Mouse (Mus musculus) gastrocnemius, adult 18-20 months (tissue): ENCODE data around the gene Ublcp1. TPM values are rescaled to one million over a fixed set of nuclear protein-coding genes. Genes with fewer than 3 reads are reported as not detected.
"Not testable (repeated sequence)": the region's sequence is repeated elsewhere in the genome, so short reads cannot be mapped to it uniquely, and the experiment has no call there.

Source experiments
- DNase-seq: peaks from one replicate; pipeline ENCODE4 v3.0.0; 2021; ENCODE audit warnings: low spot score
- total RNA-seq, 2 experiments: library from RNA; stranded (reverse); gene quantifications; 2 replicates each; pipeline ENCODE4 v1.2.3; 2021

The Ublcp1 gene
- total RNA-seq, 2 experiments from 2014 or later = 21.7 to 25.3 TPM

- no peak for DNase-seq
Measured at GRCm38 (mm10) chr11:44494643-44495323, 24.5 kb upstream of the Ublcp1 start.

DNA sequence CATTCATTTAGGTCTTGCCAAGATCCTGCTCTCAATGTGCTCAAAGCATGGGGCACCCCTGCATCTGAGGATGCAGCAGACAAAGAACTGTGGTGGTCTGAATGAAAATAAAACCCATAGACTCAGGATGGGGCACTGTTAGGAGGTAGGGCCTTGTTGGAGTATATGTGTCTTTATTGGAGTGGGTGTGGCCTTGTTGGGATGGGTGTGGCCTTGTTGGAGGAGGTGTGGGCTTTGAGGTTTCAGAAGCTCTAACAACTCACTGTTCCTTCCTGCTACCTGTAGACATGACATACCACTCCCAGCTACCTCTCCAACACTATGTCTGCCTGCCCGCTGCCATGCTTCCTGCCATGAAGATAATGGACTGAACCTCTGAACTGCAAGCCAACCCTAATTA lies 18.8 kb upstream of the Ublcp1 start:
- DNase-seq = no peak

DNA sequence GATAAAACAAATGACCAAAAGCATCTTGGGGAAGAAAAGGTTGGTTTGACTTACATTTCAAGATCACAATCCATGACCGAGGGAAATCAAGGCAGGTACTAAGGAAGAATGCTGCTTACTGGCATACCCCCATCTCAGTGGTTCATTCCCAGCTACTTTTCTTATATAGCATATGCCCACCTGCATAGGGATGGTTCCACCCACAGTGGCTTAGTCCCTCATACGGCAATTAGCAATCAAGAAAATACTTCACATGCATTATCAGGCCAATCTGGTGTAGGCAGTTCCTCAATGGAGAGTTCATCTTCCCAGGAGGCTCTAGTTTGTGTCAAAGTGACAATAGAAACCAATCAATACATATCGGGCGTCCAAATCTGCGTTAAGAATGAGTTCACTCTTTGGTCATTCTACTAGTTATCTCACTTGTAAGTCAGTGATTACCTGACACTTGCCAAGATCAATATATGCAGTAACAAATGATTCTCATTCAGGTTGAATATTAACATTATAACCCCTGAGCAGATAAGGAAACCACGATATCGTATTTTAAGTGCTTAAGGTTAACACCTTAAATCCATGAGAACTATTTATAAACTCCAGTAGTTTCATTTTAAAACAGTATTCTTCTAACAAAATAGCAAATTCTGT lies 14.9 kb upstream of the Ublcp1 start:
- DNase-seq = no peak

DNA sequence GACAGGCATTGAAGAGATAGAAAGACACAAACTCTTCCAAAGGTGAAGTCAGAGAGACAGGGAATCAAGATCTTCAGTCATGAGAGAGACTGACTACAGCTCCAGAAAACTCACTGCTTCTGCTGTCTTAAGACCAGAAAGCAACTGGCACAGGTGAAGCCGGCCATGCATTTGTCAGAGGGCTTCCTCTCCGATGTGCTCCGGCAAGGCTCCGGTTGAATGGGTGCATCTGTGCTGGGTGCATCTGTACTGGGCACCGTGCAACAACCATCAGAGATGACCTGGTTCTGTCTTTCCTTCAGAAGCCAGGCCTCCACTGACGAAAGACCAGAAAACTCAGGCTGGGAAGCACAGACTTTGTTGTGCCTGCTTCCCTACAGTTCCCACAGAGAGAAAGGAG lies 9.9 kb upstream of the Ublcp1 start:
- no peak for DNase-seq

DNA sequence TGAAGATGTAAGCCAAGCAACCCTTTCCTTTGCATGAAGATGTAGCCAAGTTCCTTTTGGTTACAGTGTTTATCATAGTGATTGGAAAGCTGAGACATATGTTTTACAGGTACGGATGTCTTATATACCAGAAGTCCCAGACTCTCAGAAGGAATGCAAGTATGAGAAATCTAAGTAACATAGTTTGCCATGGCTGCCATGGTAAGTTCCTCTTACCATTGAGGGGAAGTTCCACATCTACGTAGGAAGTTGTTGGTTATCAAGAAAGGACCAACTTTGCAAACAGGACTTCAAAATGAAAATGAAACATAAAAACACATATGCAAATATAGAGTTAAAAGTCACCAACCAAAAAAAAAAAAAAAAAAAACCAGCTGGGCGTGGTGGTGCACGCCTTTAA lies 8.1 kb upstream of the Ublcp1 start:
- DNase-seq = no peak

DNA sequence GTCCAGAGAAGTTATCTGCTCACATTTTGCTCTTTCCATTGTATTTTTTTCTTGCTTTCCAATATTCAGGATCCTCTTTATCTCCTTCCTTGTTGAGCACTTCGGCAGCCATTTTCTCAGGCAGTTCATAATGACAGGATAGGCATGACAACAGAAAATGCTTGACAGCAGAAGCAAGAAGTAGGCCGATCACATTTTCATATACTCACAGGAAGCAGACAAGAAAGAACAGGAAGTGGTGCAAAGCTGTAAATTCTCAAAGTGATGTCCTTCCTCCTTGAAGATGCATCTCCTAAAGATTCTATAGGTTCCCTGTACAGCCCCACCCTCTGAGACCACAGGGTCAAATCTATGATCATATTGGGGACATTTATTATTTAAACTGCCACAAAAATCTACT lies 6.1 kb upstream of the Ublcp1 start:
- DNase-seq = no peak

DNA sequence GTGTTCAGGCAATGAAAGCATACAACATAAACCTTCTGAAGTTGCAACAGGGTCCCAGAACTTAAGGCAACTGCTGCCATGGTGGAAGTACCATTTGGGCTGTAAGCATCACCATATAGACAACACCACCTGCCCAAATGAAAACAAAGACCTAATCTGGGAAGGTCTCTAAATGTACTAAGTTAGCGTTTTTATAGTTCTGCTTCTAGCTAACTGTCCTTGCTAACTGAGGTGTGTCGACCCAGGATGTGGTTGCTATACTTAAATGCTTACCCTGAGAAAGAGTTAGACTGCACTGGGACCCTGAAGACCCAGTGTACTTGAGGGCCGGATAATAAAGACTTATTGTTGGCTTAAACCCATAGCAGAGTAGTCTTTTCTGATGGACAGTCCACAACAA lies 5.2 kb upstream of the Ublcp1 start:
- DNase-seq = no peak

GRCm38 (mm10) chr11:44471337-44471995 lies 1.2 kb upstream of the Ublcp1 start:
- no peak for DNase-seq

- no peak for DNase-seq
Measured at GRCm38 (mm10) chr11:44469646-44470431, 459 bp downstream of the Ublcp1 start.

DNA sequence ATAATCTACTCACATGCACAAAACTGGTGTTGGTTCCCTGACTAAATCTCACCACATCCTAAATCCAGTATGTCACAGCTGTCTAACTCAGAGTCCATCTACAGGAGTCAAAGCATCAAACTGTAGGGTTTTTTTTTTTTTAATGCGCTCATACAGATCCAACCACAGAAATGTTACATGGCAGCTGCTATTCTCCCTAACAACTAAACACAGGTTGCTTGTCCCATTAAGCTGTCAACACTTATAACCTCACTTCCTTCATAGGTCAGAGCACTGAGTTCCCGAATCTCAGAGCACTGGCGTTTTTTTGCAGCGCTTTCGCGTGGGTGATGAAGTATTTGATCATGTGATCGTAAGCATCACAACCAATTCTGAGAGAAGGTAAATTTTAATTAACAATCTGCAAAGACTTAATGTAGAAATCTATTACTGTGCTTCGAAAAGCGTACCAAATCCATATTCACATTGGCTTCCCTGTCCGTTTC lies 1.9 kb downstream of the Ublcp1 start:
- DNase-seq = no peak

DNA sequence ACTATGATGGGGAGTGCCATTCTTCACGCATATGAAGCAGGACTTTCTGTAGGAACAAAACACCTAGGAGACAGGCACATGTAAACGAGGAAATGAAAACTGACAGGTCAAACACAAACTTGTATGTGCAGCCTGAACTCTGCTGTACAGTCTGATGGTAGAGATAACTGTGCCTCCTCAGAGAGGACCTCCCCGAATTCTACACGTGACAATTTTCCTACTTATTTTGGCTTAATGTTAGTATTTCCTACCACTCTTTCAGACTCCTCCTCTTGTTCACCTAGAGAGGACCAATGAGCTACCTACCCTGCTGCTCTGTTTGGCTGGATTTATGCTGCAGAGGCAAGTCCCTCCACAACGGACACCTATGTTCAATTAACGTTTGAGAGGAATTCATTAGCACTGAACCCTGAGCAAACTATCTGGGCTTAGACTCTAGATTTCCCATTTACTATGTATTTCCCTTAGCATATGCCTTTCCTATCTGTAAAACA lies 3.3 kb downstream of the Ublcp1 start:
- no peak for DNase-seq

DNA sequence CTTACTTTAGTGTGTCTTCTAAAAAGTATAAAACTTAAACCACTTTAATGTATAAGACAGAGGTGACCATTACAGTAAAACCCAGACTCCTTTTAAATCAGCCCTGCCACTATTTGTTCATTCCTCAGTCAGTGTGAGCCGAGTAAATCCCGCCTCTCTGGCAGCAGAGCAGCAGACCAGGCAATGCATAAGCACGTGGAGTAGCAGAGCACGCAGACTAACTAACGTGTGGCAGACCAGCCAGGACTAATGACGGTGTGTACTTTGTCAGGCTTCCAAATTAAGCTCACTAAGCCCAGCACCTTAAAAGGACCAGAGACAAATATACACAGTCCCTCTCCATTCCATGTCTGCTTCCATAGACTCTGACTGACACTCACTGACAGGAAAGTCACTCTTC lies 8.8 kb downstream of the Ublcp1 start:
- DNase-seq = no peak

DNA sequence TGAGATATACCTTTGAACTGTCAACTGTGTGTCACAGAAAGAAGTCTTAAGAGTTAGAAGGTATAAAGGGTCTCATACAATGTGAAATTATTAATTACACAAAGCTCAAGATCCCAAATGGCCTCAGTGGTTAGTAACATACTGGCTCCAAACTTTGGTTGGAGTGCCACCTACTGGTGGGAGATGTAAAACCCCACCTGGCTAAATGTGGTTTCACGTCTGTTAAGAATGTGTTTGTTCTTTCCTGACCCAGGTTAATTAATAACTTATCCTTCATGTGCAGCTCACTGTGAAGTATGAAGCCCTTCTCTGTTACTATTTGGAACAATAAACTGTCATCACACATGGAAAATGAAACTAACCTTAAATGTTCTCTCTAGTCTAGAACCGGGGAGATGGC lies 16.9 kb downstream of the Ublcp1 start:
- peak; percentile 24 for DNase-seq

GRCm38 (mm10) chr11:44452016-44452415 lies 18.3 kb downstream of the Ublcp1 start:
- DNase-seq = not testable (repeated sequence)

- no peak for DNase-seq
Measured at GRCm38 (mm10) chr11:44451046-44451445, 19.3 kb downstream of the Ublcp1 start.

DNA sequence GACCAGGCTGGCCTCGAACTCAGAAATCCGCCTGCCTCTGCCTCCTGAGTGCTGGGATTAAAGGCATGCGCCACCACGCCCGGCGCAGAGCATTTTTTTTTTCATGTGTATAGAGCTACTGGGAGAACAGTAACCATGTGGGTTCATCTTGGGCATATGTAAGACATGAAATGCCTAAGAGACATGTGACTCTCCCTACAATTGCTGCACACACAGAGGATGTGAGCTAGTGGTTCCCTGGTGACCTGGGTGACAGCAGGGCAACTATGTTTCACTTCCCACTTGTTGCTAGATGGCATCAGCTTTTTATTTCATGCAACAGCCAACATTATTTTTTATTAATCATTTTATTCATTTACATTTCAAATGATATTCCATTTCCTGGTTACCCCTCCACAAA lies 32.5 kb downstream of the Ublcp1 start:
- DNase-seq = no peak

DNA sequence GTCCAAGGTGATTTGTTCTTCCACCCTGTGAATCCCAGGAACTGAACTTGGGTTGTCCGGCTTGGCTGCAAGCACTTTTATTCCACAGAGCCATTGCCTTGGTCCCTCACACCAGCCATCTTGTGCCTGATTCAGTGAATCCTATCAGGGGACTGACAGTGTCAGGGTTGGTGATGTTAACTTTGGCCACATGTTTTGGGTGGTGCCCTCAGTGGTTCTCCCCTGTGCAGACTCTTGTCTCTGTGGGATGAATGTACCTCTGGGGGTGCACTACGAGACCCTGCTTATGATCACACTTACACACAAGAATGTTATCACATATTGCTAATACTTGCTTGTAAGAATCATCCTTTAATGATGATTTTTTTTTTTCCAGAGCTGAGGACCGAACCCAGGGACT lies 40.3 kb downstream of the Ublcp1 start:
- no peak for DNase-seq

GRCm38 (mm10) chr11:44427951-44428350 lies 42.3 kb downstream of the Ublcp1 start:
- no peak for DNase-seq

DNA sequence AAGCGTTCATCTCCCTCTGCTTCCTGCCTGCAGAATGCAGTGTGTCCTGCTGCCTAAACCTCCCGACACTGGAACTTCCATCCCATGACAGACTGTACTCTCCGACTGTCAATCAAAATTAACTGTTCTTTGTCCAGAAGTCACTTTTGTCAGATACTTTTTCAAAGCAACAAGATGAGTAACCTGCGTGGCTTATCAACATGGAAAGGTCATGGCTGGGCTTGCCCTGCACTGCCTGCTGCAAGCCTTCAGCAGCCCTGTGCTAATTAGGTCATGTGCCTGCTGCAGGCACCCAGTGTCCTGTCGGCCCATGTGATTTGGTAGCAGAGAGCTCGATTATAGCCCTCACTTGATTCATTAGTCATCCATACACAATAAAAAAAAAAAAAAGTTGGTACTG lies 44.7 kb downstream of the Ublcp1 start:
- no peak for DNase-seq

GRCm38 (mm10) chr11:44425006-44425405 lies 45.3 kb downstream of the Ublcp1 start:
- no peak for DNase-seq

DNA sequence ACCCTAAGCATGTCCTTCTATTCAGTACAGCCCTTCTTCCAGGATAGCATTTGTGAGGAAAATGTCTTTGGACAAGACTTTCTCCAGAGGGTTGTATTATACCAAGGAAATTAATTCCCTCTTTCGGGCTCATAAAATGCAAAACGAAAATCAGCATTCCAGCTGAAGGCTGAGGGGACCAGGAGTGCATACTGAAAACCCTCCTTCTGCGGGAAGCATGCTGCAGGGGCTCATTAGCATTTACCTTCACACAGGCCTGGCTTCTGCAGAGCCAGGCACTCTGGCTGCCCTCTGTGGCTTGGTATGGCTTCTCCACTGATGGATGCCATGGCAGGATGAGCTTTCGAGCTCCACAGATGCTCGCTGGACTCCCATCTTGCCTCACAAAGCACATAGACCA lies 46.3 kb downstream of the Ublcp1 start:
- no peak for DNase-seq

GRCm38 (mm10) chr11:44423261-44423660 lies 47.0 kb downstream of the Ublcp1 start:
- DNase-seq = no peak
